Mouse (Mus musculus) neural tube, embryonic 14.5 days (tissue): ENCODE data around the gene Des. TPM values are rescaled to one million over a fixed set of nuclear protein-coding genes. Genes with fewer than 3 reads are reported as not detected.

Source experiments
- polyA plus RNA-seq: library from polyadenylated mRNA; unstranded; fragments of >200 nt; fragmentation: Nextera tagmentation; extraction: Ambion mirVana; gene quantifications from 2 replicates; pipeline ENCODE4 v1.2.1, GENCODE M21; 2014

Des gene
- polyA plus RNA-seq, 1 experiment from 2014 or later: 1.1 TPM

Other genes starting within 250 kb of the Des start
- gene Nhej1, start 235.1 kb upstream of the Des start, polyA plus RNA-seq: 6.1 and 7.4 TPM in 2 replicates
- 0.39 TPM in 1 of 2 replicates, not detected in the other for gene Slc23a3, start 226.4 kb upstream of the Des start, polyA plus RNA-seq
- gene Cnppd1, start 217.6 kb upstream of the Des start, polyA plus RNA-seq: 44.4 and 47.6 TPM in 2 replicates
- gene Retreg2, start 217.6 kb upstream of the Des start, polyA plus RNA-seq: 146 and 152 TPM in 2 replicates
- 33.1 and 36.5 TPM in 2 replicates for gene Zfand2b, start 191.7 kb upstream of the Des start, polyA plus RNA-seq
- gene Abcb6, start 179.9 kb upstream of the Des start, polyA plus RNA-seq: 38.3 and 49.1 TPM in 2 replicates
- 20.0 and 20.2 TPM in 2 replicates for gene Ankzf1, start 168.2 kb upstream of the Des start, polyA plus RNA-seq
- gene Atg9a, start 168.1 kb upstream of the Des start, polyA plus RNA-seq: 50.5 and 51.3 TPM in 2 replicates
- 15.6 and 17.3 TPM in 2 replicates for gene Glb1l, start 149.5 kb upstream of the Des start, polyA plus RNA-seq
- gene Stk16, start 149.5 kb upstream of the Des start, polyA plus RNA-seq: 125 and 129 TPM in 2 replicates
- 13.9 and 20.6 TPM in 2 replicates for gene Tuba4a, start 140.5 kb upstream of the Des start, polyA plus RNA-seq
- not detected in 2 replicates for gene A630095N17Rik, start 128.2 kb upstream of the Des start, polyA plus RNA-seq
- gene Dnajb2, start 123.9 kb upstream of the Des start, polyA plus RNA-seq: 35.9 and 36.9 TPM in 2 replicates
- gene Ptprn, start 95.8 kb upstream of the Des start, polyA plus RNA-seq: 25.4 and 27.4 TPM in 2 replicates
- gene Resp18, start 81.9 kb upstream of the Des start, polyA plus RNA-seq: 193 and 254 TPM in 2 replicates
- 139 and 145 TPM in 2 replicates for gene Dnpep, start 42.3 kb upstream of the Des start, polyA plus RNA-seq
- gene Speg, start 15.0 kb downstream of the Des start, polyA plus RNA-seq: 19.5 and 20.8 TPM in 2 replicates
- gene Gmppa, start 75.6 kb downstream of the Des start, polyA plus RNA-seq: 58.6 and 64.5 TPM in 2 replicates
- gene Asic4, start 90.1 kb downstream of the Des start, polyA plus RNA-seq: 4.7 and 6.9 TPM in 2 replicates
- 44.7 and 45.4 TPM in 2 replicates for gene Chpf, start 119.0 kb downstream of the Des start, polyA plus RNA-seq
- gene Tmem198, start 119.2 kb downstream of the Des start, polyA plus RNA-seq: 34.0 and 38.3 TPM in 2 replicates
- gene Obsl1, start 146.1 kb downstream of the Des start, polyA plus RNA-seq: 18.7 and 21.4 TPM in 2 replicates
- gene Inha, start 146.7 kb downstream of the Des start, polyA plus RNA-seq: 8.2 and 12.3 TPM in 2 replicates
- gene Stk11ip, start 161.2 kb downstream of the Des start, polyA plus RNA-seq: 16.1 and 18.0 TPM in 2 replicates
- 36.9 and 39.9 TPM in 2 replicates for gene Slc4a3, start 185.9 kb downstream of the Des start, polyA plus RNA-seq